Mouse (Mus musculus) neural tube, embryonic 12.5 days (tissue): ENCODE data around the gene Cxadr. TPM values are rescaled to one million over a fixed set of nuclear protein-coding genes. Genes with fewer than 3 reads are reported as not detected.

Experiments used
- ATAC-seq: fragments of 200-750 bp; cut with Nextera tagmentation; 2 replicates; pipeline ENCODE4 v1.8.0; 2017; ENCODE audit warnings: low read depth, mild to moderate bottlenecking, moderate TSS enrichment, moderate library complexity; ENCODE audit not compliant: low FRiP score
- H3K27ac ChIP-seq: fragments of 300-500 bp; sonication (generic); 2 replicates; pipeline ENCODE4 v1.5.1; 2016
- H3K27me3 ChIP-seq: fragments of 300-500 bp; sonication (generic); replicated peaks from 2 replicates; pipeline ENCODE4 v1.6.1; 2016; ENCODE audit warnings: mild to moderate bottlenecking
- H3K36me3 ChIP-seq: fragments of 300-500 bp; sonication (generic); 2 replicates; pipeline ENCODE4 v1.6.1; 2016; ENCODE audit warnings: mild to moderate bottlenecking
- H3K4me1 ChIP-seq: fragments of 300-500 bp; sonication (generic); 2 replicates; pipeline ENCODE4 v1.6.1; 2016
- H3K4me2 ChIP-seq: fragments of 300-500 bp; sonication (generic); replicated peaks from 2 replicates; pipeline ENCODE4 v1.6.1; 2016; ENCODE audit warnings: mild to moderate bottlenecking
- H3K4me3 ChIP-seq: fragments of 300-500 bp; sonication (generic); 2 replicates; pipeline ENCODE4 v1.5.1; 2016
- H3K9ac ChIP-seq: fragments of 300-500 bp; sonication (generic); 2 replicates; pipeline ENCODE4 v1.6.1; 2016; ENCODE audit warnings: mild to moderate bottlenecking
- H3K9me3 ChIP-seq: fragments of 300-500 bp; sonication (generic); 2 replicates; pipeline ENCODE4 v1.6.1; 2016; ENCODE audit warnings: mild to moderate bottlenecking
- WGBS: fragments of 180-500 bp; shearing (Covaris S2); methylation state at CpG from one replicate; pipeline ENCODE4 v1.1.7; 2016; 5-methylcytosine and 5-hydroxymethylcytosine counted together
- polyA plus RNA-seq: library from polyadenylated mRNA; unstranded; fragments of >200 nt; fragmentation: Nextera tagmentation; extraction: Ambion mirVana; gene quantifications from 2 replicates; pipeline ENCODE4 v1.2.1, GENCODE M21; 2016

Cxadr gene
- polyA plus RNA-seq, 1 experiment from 2014 or later, result 85.4 TPM

DNA sequence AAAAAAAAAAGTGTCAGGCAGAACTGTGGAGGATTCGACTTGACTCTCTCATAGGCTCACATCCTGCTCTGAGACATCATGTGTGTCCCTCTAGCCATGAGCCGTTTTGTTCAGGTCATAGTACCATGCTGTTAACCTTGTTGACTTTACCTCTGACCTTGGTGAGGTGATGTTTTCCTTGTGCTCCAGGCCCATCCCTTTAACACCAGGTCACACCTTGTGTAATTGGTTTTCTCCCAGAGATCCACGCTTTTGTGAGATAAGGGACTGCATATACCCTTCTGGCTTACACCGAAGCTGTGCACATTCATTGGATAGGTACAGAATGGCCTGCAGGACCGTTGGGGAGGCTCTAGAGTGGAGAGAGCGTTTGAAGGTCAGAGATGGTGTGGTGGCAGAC lies 8.0 kb downstream of the Cxadr start:
- Histone ChIP-seq H3K4me3 (no peak overlapping the region), H3K4me1 (peaks cover 23% of the 10 kb centered on the region), H3K27ac (no peak overlapping the region), H3K4me2 (no peak overlapping the region), H3K36me3 (peaks cover 10% of the 10 kb centered on the region; the same call in 1 of the 2 replicates), H3K9ac (no peak overlapping the region), H3K9me3 (no peaks in the 10 kb centered on the region), H3K27me3 (no peaks in the 10 kb centered on the region)
- no peak for ATAC-seq
- 87% methylated on average over 6 of the region's 6 CpGs for WGBS

DNA sequence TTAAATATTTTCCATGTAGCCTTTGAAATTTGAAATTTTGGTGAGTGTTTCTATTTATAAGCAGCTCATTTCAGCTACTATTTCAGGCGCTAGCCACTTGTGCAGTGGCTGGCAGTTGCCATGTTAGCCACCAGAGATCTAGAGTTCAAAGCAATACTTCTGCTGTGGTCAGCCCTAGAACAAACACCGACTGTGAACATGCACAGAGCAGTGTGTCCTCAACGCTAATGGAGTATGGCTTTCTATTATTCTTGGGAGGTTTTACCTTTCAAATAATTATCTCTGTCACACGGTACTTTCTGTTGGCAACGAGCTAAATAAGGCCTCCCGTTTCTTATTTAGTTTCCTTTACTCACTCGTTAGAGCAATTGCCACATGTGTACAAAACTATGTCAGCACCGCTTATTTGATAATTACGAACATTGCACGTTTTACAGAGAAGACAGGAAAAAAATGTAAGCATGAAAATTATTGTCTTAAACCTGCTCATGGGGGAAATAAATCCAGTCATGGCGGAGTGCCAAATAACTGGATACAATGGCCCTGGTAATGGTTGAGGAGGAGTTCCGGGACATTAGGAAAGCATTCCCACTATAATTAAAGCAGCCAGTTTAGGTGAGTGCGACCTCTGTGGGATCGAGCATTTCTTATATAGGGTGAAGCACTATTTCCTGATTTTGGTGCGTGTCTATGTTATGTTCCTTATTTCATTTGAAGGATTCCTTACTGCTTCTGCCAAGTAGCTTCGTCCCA lies 12.0 kb downstream of the Cxadr start:
- H3K4me3 ChIP-seq, result no peak overlapping the region
- ATAC-seq, result peak; percentile 63

DNA sequence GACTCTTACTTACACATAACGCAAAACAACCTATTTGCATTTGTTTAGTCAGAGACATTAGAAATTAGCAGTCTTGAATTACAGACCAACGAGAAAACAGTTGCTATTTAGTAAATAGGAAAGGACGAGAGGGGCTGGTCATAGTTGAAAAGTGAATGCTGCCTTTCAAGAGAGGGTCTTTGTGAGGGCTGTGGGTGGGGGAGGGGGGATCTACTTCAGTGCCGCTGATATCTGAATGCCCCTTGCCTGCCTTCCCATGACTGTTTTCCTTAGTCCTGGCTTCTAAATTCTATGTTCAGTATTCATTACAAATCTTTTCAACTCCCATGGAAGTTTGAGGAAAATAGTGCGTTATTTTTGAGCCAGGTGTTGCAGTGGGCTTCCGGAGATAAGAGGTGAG lies 12.7 kb downstream of the Cxadr start:
- H3K9ac ChIP-seq, result no peak overlapping the region
- H3K4me3 ChIP-seq, result no peak overlapping the region
- H3K4me1 ChIP-seq, result peaks cover 25% of the 10 kb centered on the region
- H3K9me3 ChIP-seq, result no peaks in the 10 kb centered on the region
- peaks cover 10% of the 10 kb centered on the region; the same call in 1 of the 2 replicates for H3K36me3 ChIP-seq
- peak overlapping the region; percentile 45 for H3K4me2 ChIP-seq
- WGBS, result 50% methylated on average over 6 of the region's 6 CpGs
- H3K27ac ChIP-seq, result no peak overlapping the region
- ATAC-seq, result no peak
- no peaks in the 10 kb centered on the region for H3K27me3 ChIP-seq

More for the DNA sequence above, 12.0 kb downstream of the Cxadr start:
- Histone ChIP-seq H3K27ac (no peak overlapping the region), H3K9me3 (no peaks in the 10 kb centered on the region), H3K27me3 (no peaks in the 10 kb centered on the region), H3K4me2 (peak overlapping the region; percentile 45), H3K36me3 (peaks cover 10% of the 10 kb centered on the region; the same call in 1 of the 2 replicates), H3K9ac (no peak overlapping the region), H3K4me1 (peaks cover 25% of the 10 kb centered on the region)
- WGBS, result 43% methylated on average over 16 of the region's 16 CpGs

DNA sequence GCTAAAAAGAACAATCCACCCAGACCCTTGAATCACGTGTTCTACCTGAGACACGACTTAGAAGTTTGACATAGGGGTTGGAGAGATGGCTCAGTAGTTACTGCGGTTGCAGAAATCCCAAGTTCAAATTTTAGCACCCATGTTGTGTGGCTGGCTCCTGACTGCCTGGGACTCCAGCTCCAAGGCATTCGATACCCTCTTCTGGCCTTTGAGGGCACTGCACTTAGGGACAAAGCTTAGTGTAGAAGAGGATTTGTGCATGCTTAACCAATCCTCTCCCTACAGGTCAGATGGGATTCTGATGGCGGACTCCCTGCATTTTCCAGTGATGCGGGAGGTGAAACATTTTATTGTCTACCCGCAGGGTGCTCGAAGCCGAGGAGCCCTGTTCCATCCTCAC lies 15.6 kb downstream of the Cxadr start:
- ATAC-seq, result no peak
- Histone ChIP-seq H3K27ac (no peak overlapping the region), H3K4me1 (peaks cover 35% of the 10 kb centered on the region), H3K4me3 (no peak overlapping the region), H3K9ac (no peak overlapping the region), H3K36me3 (no peaks in the 10 kb centered on the region), H3K27me3 (no peaks in the 10 kb centered on the region), H3K4me2 (no peak overlapping the region), H3K9me3 (no peaks in the 10 kb centered on the region)
- WGBS, result 88% methylated on average over 9 of the region's 9 CpGs

DNA sequence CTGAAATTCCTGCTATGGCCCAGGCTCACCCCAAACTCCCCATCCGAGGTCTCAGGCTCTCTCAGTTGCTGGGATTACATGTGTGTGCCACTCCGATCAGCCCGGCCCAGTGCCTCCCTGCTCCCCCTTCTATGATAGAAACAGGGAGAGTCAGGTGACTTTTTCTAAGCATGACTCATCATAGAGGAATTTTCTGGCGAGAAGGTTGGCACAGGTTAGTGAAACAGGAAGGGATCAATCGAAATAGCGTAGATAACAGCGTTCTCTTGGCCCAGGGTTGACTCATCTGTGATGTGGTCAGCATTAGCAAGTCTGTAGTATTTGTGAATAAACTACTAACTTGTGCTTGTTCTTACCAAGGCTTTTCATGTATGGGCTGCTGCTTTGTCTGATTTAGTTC lies 16.7 kb downstream of the Cxadr start:
- Histone ChIP-seq H3K4me2 (no peak overlapping the region), H3K4me1 (peaks cover 36% of the 10 kb centered on the region), H3K27me3 (no peaks in the 10 kb centered on the region), H3K4me3 (no peak overlapping the region), H3K36me3 (no peaks in the 10 kb centered on the region), H3K27ac (no peak overlapping the region), H3K9me3 (no peaks in the 10 kb centered on the region), H3K9ac (no peak overlapping the region)
- ATAC-seq, result no peak
- WGBS, result 87% methylated on average over 7 of the region's 7 CpGs

DNA sequence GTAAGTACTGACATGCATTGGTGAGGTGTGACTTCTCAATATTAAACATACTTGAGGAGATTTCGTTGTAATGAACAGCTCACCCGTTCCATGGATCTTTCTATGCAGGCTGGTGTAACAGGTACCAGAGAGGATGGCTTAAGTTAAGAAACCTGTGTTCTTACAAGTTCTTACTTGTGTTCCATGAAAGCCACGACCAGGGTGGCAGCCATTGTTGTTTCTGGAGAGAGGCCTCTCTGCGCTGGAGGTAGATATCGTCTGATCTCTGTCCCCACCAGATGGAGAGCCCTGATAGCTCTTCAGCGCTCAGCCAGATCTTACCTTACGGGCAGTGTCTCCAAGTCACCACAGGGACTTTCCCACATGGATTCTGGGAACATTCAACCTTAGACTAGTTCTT lies 18.4 kb downstream of the Cxadr start:
- H3K4me1 ChIP-seq, result peaks cover 19% of the 10 kb centered on the region
- no peak overlapping the region for H3K4me3 ChIP-seq
- H3K27me3 ChIP-seq, result no peaks in the 10 kb centered on the region
- 84% methylated on average over 7 of the region's 7 CpGs for WGBS
- H3K4me2 ChIP-seq, result no peak overlapping the region
- no peaks in the 10 kb centered on the region for H3K36me3 ChIP-seq
- H3K27ac ChIP-seq, result no peak overlapping the region
- H3K9me3 ChIP-seq, result no peaks in the 10 kb centered on the region
- ATAC-seq, result no peak
- no peak overlapping the region for H3K9ac ChIP-seq

DNA sequence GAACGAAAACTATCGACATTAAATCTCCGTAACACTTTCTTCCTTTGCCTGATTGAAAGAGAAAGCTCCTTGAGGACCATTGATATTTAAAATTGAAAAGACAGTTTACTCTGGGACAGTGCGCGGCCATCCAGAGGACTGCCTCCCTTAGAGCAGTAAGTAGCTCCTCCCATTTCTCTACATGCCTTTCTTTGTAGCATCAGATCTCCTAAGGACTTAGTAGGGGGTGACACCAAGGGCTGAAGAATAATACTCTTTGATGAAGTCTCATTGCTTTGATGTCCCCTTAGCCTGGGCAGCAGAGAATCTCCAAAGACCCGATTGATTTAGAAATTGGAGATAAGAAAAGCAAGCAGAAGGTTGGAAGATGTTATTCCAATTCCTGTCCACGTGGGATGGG lies 20.3 kb downstream of the Cxadr start:
- Histone ChIP-seq H3K27ac (no peak overlapping the region), H3K9ac (no peak overlapping the region), H3K4me3 (no peak overlapping the region), H3K4me1 (peaks cover 18% of the 10 kb centered on the region), H3K4me2 (peak overlapping the region; percentile 25; the same call in 1 of the 2 replicates), H3K27me3 (no peaks in the 10 kb centered on the region), H3K9me3 (no peaks in the 10 kb centered on the region), H3K36me3 (peaks cover 12% of the 10 kb centered on the region; the same call in 1 of the 2 replicates)
- WGBS, result 5% methylated on average over 7 of the region's 7 CpGs
- ATAC-seq, result peak; percentile 59; the same call in 1 of the 2 replicates

DNA sequence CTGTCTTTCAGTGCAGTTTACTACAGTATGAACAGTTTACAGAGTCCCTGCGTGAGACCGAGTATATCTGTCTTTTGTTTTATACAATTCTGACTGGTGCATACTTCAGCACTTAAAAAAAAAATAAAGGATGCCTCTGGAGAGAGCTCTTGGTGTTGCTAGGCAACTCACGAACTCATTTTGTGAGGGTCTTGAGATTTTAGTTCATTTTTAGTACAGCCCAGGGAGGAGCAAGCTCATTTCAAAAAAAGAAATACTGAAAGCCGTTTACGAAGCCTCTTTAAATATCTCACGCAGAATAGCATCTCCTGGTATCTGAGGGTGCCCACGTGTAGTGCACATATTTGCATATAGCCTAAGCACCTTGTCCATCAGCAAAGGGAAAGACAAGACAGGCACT lies 20.9 kb downstream of the Cxadr start:
- WGBS, result 33% methylated on average over 7 of the region's 7 CpGs
- Histone ChIP-seq H3K27me3 (no peaks in the 10 kb centered on the region), H3K4me1 (peaks cover 18% of the 10 kb centered on the region), H3K4me2 (no peak overlapping the region; the same call in 1 of the 2 replicates), H3K4me3 (no peak overlapping the region), H3K27ac (no peak overlapping the region), H3K36me3 (peaks cover 18% of the 10 kb centered on the region), H3K9me3 (no peaks in the 10 kb centered on the region), H3K9ac (no peak overlapping the region)
- ATAC-seq, result no peak

DNA sequence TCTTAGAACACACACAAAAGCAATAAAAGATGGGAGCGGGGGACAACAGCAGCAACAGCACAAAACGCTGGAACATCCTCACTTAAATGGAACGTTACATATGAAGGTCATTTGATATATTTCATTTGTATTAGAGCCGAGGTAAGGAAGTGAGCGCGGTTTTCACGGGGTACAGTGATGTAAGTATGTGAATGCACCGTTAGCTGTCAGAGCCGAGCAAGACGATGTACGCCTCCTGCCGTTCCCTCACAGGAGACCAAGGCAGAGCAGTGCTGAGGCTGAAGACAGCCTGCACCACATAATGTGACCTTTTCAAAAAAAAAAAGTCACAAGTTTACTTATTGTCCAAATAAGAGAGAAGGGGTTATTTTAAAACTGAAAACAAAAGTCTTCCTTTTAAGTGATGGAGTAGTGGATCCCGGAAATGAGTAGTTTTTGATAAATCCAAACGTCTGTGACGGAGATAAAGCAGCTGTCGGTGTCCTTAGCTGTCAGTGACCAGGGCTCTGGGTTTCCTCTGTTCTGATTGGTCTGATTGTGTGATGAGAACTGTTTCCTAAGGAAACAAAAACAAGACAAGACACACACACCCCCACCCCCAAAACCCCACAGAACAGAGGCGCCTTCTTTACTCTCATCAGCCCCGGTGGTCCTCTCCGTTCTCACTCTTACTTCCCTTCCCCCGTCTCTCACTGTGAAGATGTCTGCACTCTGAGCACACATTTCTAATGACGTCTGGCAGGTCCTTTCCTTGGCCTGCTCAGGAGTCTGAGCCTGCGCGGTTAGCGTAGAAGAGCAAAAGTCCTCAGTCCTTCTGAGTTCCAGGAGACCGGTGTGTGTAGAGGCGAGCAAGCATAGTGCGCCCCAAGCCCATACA lies 24.9 kb downstream of the Cxadr start:
- no peaks in the 10 kb centered on the region for H3K27me3 ChIP-seq
- 83% methylated on average over 27 of the region's 27 CpGs for WGBS
- H3K4me2 ChIP-seq, result no peak overlapping the region
- H3K4me3 ChIP-seq, result no peak overlapping the region
- peaks cover 35% of the 10 kb centered on the region for H3K36me3 ChIP-seq
- no peak for ATAC-seq
- H3K9me3 ChIP-seq, result no peaks in the 10 kb centered on the region
- no peak overlapping the region for H3K27ac ChIP-seq
- H3K4me1 ChIP-seq, result peaks cover 10% of the 10 kb centered on the region
- no peak overlapping the region for H3K9ac ChIP-seq

DNA sequence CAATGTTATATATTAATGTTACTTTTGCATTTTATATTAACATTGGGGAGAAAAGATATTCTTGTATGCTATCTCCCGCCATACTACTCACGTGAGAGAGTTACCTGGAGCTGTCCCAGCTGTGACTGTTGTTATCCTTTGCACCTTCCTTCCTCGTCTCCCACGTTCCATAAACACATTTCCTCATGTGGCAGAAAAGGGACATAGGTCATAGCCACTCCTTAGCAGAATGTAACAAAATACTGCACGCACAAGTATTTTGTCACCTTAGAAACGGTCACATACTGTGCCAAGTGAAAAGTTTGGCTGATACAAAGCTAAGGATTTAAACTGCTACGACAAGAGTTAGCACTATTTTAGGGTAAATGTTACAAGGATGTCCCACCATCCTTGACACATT lies 26.3 kb downstream of the Cxadr start:
- H3K9ac ChIP-seq, result no peak overlapping the region
- peaks cover 43% of the 10 kb centered on the region for H3K36me3 ChIP-seq

DNA sequence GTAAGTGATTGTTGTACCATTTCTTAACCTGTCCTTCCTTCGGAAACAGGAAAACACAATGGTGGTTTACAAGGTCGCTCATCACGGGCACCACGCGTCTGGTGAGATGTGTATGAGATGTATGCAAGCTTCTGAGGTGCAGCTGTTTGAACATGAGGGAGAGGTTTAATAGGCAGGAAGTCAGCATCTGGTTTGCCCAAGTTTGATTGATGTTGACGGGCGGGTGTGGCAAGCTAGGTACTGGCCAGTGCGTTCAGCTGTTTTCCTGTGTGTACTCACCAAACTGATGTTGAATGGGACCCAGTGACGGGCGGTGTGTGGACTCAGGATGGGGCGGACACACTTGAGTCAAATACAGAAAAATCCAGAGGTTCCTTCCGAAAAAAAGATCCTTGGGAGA lies 26.7 kb downstream of the Cxadr start:
- 94% methylated on average over 12 of the region's 12 CpGs for whole genome bisulfite sequencing
- H3K27me3 ChIP-seq, result no peaks in the 10 kb centered on the region
- peaks cover 48% of the 10 kb centered on the region for H3K36me3 ChIP-seq
- ATAC-seq, result no peak
- no peak overlapping the region for H3K4me3 ChIP-seq
- H3K9ac ChIP-seq, result no peak overlapping the region
- no peak overlapping the region for H3K4me2 ChIP-seq
- H3K9me3 ChIP-seq, result no peaks in the 10 kb centered on the region
- no peaks in the 10 kb centered on the region for H3K4me1 ChIP-seq
- H3K27ac ChIP-seq, result no peak overlapping the region

More for the DNA sequence above, 26.3 kb downstream of the Cxadr start:
- Histone ChIP-seq H3K27ac (no peak overlapping the region), H3K9me3 (no peaks in the 10 kb centered on the region), H3K4me3 (no peak overlapping the region), H3K27me3 (no peaks in the 10 kb centered on the region), H3K4me2 (no peak overlapping the region), H3K4me1 (no peaks in the 10 kb centered on the region)
- 93% methylated on average over 7 of the region's 7 CpGs for WGBS
- no peak for ATAC-seq

DNA sequence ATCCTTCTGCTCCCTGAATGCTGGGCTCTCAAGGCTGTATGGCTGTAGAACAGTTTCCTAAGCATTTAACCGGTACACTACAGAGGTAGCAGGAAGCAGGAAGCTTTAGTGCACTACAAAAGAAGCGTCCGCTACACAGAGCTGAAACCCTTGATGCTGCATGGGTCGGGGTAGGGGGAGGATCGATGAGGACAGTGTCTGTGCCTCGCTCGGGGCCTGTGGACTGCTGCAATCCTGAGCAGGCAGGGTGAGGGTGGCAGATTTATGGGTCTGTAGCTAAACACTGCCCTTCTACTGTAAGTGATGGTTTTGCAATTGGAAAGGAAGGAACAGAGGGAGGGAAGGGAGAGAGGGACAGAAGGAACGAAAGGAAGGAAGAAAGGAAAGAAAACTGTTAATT lies 35.9 kb downstream of the Cxadr start:
- H3K36me3 ChIP-seq, result peaks cover 39% of the 10 kb centered on the region
- ATAC-seq, result peak; percentile 85
- H3K27me3 ChIP-seq, result no peaks in the 10 kb centered on the region
- no peak overlapping the region for H3K9ac ChIP-seq
- H3K9me3 ChIP-seq, result no peaks in the 10 kb centered on the region
- H3K4me2 ChIP-seq, result no peak overlapping the region
- no peak overlapping the region for H3K4me3 ChIP-seq
- peaks cover 10% of the 10 kb centered on the region; the same call in 1 of the 2 replicates for H3K4me1 ChIP-seq
- 34% methylated on average over 8 of the region's 8 CpGs for whole genome bisulfite sequencing
- no peak overlapping the region for H3K27ac ChIP-seq
